Mouse (Mus musculus) duodenum, adult 2 months (tissue): Measurements from ENCODE around the gene BC147527. TPM values are rescaled to one million over a fixed set of nuclear protein-coding genes. Genes with fewer than 3 reads are reported as not detected.

ENCODE experiments used
- polyA plus RNA-seq: library from polyadenylated mRNA; depleted of rRNA; stranded (reverse); fragments of >200 nt; gene quantifications from 2 replicates; pipeline ENCODE4 v1.2.3, GENCODE M21; 2012; ENCODE audit warnings: low replicate concordance; rRNA removed

The BC147527 gene
- not detected in 2 replicates for polyA plus RNA-seq

GRCm38 (mm10) chr13:120299991-120300442 lies at the start of gene BC147527:
Gene BC147527 (plus strand): TSS chr13:120300392.

GRCm38 (mm10) chr13:120262870-120263269 lies 37.3 kb upstream of the BC147527 start, which contains the start of gene AF067061:
Gene AF067061 (plus strand): TSS chr13:120263114.

GRCm38 (mm10) chr13:120316578-120316977 lies 16.4 kb downstream of the BC147527 start, which contains the start of gene Tcstv3:
Gene Tcstv3 (plus strand): TSS chr13:120316878.

Other genes starting within 250 kb of the BC147527 start
- gene Gm21188, start 248.2 kb upstream of the BC147527 start, polyA plus RNA-seq: not detected in 2 replicates
- gene Gm20767, start 160.1 kb upstream of the BC147527 start, polyA plus RNA-seq: not detected in 2 replicates
- gene Gm21818, start 128.0 kb upstream of the BC147527 start, polyA plus RNA-seq: not detected in 2 replicates
- gene Gm21762, start 84.4 kb upstream of the BC147527 start, polyA plus RNA-seq: not detected in 2 replicates
- not detected in 2 replicates for gene Gm21731, start 61.3 kb upstream of the BC147527 start, polyA plus RNA-seq
- not detected in 2 replicates for gene AF067061, start 37.3 kb upstream of the BC147527 start, polyA plus RNA-seq
- not detected in 2 replicates for gene Tcstv3, start 16.5 kb downstream of the BC147527 start, polyA plus RNA-seq